Mouse (Mus musculus) heart, postnatal 0 days (tissue): Measurements from ENCODE around the gene Ly6g6f. TPM values are rescaled to one million over a fixed set of nuclear protein-coding genes. Genes with fewer than 3 reads are reported as not detected.
A peak's percentile ranks its signal among the peaks of the same experiment; 100 is the strongest.

Experiments used
- ATAC-seq: fragments of 200-750 bp; cut with Nextera tagmentation; 2 replicates; pipeline ENCODE4 v1.8.0; 2017; ENCODE audit warnings: low read depth, moderate number of reproducible peaks, moderate library complexity; ENCODE audit not compliant: insufficient read depth
- DNase-seq: peaks from one replicate; pipeline ENCODE4 v3.0.0-alpha.2; 2016; ENCODE audit warnings: low spot score
- H3K27ac ChIP-seq: fragments of 300-500 bp; sonication (generic); 2 replicates; pipeline ENCODE4 v1.5.1; 2014; ENCODE audit warnings: low read depth, mild to moderate bottlenecking
- H3K27me3 ChIP-seq: fragments of 300-500 bp; sonication (generic); 2 replicates; pipeline ENCODE4 v1.6.1; 2014; ENCODE audit warnings: low read length, mixed read lengths; ENCODE audit not compliant: control insufficient read depth, insufficient read depth
- H3K36me3 ChIP-seq: fragments of 300-500 bp; sonication (generic); replicated peaks from 2 replicates; pipeline ENCODE4 v1.6.1; 2014; ENCODE audit warnings: low read length, mixed read lengths; ENCODE audit not compliant: control insufficient read depth, insufficient read depth
- H3K4me1 ChIP-seq: fragments of 300-500 bp; sonication (generic); 2 replicates; pipeline ENCODE4 v1.6.1; 2014; ENCODE audit warnings: antibody characterized with exemption; ENCODE audit not compliant: control insufficient read depth, insufficient read depth
- H3K4me2 ChIP-seq: fragments of 300-500 bp; sonication (generic); 2 replicates; pipeline ENCODE4 v1.6.1; 2014; ENCODE audit warnings: low read depth, mild to moderate bottlenecking, low read length, moderate library complexity
- H3K4me3 ChIP-seq: fragments of 300-500 bp; sonication (generic); 2 replicates; pipeline ENCODE4 v1.5.1; 2014; ENCODE audit warnings: low read depth, low read length
- H3K9ac ChIP-seq: fragments of 300-500 bp; sonication (generic); replicated peaks from 2 replicates; pipeline ENCODE4 v1.6.1; 2014; ENCODE audit warnings: low read depth, low read length, mixed read lengths
- H3K9me3 ChIP-seq: fragments of 300-500 bp; sonication (generic); replicated peaks from 2 replicates; pipeline ENCODE4 v1.6.1; 2016; ENCODE audit warnings: low read length; ENCODE audit not compliant: control insufficient read depth
- CTCF ChIP-seq: IDR thresholded peaks from 2 replicates; pipeline ENCODE4 v1.5.1; 2016; ENCODE audit warnings: antibody characterized with exemption, control low read depth, low read depth
- EP300 ChIP-seq: IDR thresholded peaks from 2 replicates; pipeline ENCODE4 v1.6.1; 2016; ENCODE audit warnings: antibody characterized with exemption, low read depth
- WGBS: fragments of 180-500 bp; shearing (Covaris S2); extraction: QIAGEN DNeasy Blood & Tissue Kit; methylation state at CpG from one replicate; pipeline ENCODE4 v1.1.7; 2014; 5-methylcytosine and 5-hydroxymethylcytosine counted together
- polyA plus RNA-seq: library from polyadenylated mRNA; unstranded; fragments of >200 nt; fragmentation: Nextera tagmentation; extraction: Ambion mirVana; gene quantifications from 2 replicates; pipeline ENCODE4 v1.2.1, GENCODE M21; 2015
- total RNA-seq: library from RNA; depleted of rRNA; stranded (reverse); fragments of >200 nt; gene quantifications from 2 replicates; pipeline ENCODE4 v1.2.3, GENCODE M21; 2014; ENCODE audit warnings: low replicate concordance; rRNA removed

The Ly6g6f gene
- total RNA-seq (not detected in 2 replicates), polyA plus RNA-seq (0.10 TPM in 1 of 2 replicates, not detected in the other)

DNA sequence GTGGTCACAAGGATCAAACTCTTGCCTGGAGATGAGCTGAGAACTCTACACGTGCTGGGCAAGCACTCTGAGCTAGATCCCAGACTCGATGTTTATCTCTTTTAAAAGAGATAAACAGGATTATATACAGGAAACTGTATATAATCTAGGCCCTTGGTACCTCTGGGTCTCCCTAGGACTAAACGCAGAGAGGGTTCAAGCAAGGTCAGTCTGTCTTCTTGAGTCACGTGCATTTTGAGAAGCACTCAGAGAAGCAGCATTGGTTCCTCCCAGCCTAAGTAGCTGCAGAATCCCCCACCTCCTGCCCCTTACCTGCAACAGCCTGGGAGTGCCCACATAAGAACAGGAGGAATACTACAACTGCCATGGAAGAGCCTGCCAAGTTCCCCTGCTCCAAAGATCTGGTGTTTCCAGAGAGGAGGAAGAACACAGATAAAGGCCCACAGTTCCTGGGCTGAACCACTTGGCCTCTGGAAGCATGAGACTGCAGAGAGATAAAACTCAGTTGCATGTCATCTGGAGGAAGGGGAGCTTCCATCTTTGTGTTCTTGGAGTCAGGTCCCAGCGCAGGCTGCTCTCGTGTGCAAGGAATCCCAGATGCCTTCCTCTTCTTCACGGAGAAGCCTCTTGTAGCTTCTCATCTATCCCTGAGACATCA is at the start of gene Ly6g6f:
TSS of gene Ly6g6f (minus strand) at position 403 of the 658 bp plus-strand sequence.
- H3K4me1 ChIP-seq: peaks cover 5% of the 10 kb centered on the region; the same call in 1 of the 2 replicates
- no peaks in the 10 kb centered on the region for H3K27me3 ChIP-seq
- DNase-seq (no peak), ATAC-seq (no peak)
- no peak within 1 kb of the TSS for H3K4me3 ChIP-seq
- H3K27ac ChIP-seq: no peak within 1 kb of the TSS
- H3K9me3 ChIP-seq: no peaks in the 10 kb centered on the region
- 45% methylated on average over 7 of the region's 7 CpGs for WGBS
- no peaks in the 10 kb centered on the region for H3K36me3 ChIP-seq
- H3K4me2 ChIP-seq: no peak within 1 kb of the TSS
- TF ChIP-seq EP300: no peak
- no peak within 1 kb of the TSS for H3K9ac ChIP-seq

DNA sequence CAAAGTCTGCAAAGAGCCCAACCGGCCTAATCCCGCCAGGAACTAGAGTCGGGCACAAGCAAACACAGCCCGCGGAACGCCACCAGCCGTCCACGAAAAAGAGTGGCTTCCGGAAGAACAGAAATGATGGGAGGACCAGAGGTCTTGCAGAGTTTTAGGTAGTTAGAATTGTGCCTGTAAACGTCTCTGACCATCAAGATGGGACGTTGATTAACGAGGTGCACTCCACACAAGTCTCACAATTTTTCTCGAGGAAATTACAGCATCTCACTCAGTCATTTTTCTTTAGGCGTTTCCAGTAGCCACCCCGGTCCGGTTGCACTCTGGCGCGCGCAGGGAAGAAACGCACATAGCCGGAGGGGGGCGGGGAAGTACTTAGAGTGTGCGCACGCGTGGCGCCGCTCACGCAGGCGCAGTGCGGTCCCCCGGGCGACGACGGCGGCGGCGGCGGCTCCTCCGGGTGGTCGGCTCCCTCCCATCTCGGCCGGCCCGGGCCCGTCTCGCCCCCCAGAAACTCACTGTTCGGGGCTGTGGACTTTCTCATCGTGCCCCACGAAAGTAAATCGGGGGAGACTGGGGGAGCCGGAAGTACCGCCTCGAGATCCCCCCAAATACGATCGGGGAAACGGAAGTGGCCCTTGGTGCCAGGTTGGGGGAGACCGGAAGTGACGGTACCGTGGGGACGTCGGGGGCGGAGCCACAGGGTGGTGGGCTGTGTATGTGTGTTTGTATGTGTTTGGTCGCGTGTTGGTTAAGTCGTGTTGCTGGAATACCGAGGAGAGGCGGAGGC is 49.6 kb upstream of the Ly6g6f start, which contains the start of gene Bag6:
TSS of gene Bag6 (plus strand) at position 378 of the 790 bp plus-strand sequence.
- peaks cover 23% of the 10 kb centered on the region for H3K36me3 ChIP-seq
- H3K9me3 ChIP-seq: no peaks in the 10 kb centered on the region
- peak within 1 kb of the TSS; percentile 96 for H3K27ac ChIP-seq
- no peaks in the 10 kb centered on the region; the same call in 1 of the 2 replicates for H3K4me1 ChIP-seq
- DNase-seq (peak; percentile 95), ATAC-seq (peak; percentile 95)
- H3K4me2 ChIP-seq: peak within 1 kb of the TSS; percentile 77
- H3K4me3 ChIP-seq: peak within 1 kb of the TSS; percentile 84
- H3K27me3 ChIP-seq: no peaks in the 10 kb centered on the region
- peak within 1 kb of the TSS; percentile 80 for H3K9ac ChIP-seq
- under 1% methylated on average over 66 of the region's 66 CpGs for WGBS
- no peak for TF ChIP-seq CTCF
- TF ChIP-seq EP300: peak; percentile 95

DNA sequence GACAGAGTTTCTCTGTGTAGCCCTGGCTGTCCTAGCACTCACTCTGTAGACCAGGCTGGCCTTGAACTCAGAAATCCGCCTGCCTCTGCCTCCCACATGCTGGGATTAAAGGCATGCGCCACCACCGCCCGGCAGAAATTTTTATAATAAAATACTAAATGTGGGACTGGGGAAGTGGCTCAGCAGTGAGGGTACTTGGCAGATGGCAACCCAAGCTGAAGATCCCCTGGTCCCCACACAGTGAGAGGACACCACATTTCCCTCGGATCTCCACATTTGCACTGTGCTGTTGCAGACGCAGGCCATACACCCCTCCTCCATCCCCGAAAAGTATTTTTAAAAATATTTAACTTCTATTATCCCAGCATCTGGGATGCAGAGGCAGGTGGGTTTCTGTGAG is 48.1 kb upstream of the Ly6g6f start:
- no peak overlapping the region for H3K4me2 ChIP-seq
- DNase-seq: no peak
- no peak for TF ChIP-seq CTCF
- TF ChIP-seq EP300: no peak
- no peaks in the 10 kb centered on the region for H3K9me3 ChIP-seq
- no peak for ATAC-seq
- no peak overlapping the region for H3K9ac ChIP-seq
- no peaks in the 10 kb centered on the region; the same call in 1 of the 2 replicates for H3K4me1 ChIP-seq
- H3K27me3 ChIP-seq: no peaks in the 10 kb centered on the region
- H3K27ac ChIP-seq: no peak overlapping the region
- H3K36me3 ChIP-seq: peaks cover 12% of the 10 kb centered on the region; the same call in 1 of the 2 replicates
- no peak overlapping the region for H3K4me3 ChIP-seq
- WGBS: 91% methylated on average over 7 of the region's 7 CpGs

DNA sequence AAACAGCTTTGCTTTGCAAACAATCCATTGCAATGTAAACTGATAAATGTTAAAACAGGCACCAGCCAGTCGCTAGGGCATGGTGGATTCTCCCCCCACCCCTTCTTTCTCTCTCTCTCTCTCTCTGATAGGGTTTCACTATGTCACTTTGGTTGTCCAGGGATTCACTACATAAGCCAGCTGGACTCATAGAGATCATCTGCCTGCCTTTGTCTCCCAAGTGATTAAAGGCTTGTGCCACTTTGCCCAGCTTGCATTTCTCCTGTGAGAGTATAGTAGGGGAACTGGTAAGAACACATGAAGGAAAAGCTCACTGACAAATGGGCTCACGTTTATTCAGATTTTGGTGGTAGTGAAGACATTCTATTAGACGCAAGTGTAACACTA is 46.8 kb upstream of the Ly6g6f start:
- H3K27ac ChIP-seq: no peak overlapping the region
- WGBS: 70% methylated on average over 3 of the region's 3 CpGs
- H3K36me3 ChIP-seq: 0 out of 2 replicates have a peak, but pooled peaks cover 13% of the 10 kb centered on the region
- no peak overlapping the region for H3K4me3 ChIP-seq
- no peaks in the 10 kb centered on the region for H3K27me3 ChIP-seq
- DNase-seq (no peak), ATAC-seq (no peak)
- no peak overlapping the region for H3K4me2 ChIP-seq
- TF ChIP-seq CTCF (no peak), EP300 (no peak)
- no peaks in the 10 kb centered on the region for H3K9me3 ChIP-seq
- H3K4me1 ChIP-seq: peaks cover 6% of the 10 kb centered on the region
- H3K9ac ChIP-seq: no peak overlapping the region

DNA sequence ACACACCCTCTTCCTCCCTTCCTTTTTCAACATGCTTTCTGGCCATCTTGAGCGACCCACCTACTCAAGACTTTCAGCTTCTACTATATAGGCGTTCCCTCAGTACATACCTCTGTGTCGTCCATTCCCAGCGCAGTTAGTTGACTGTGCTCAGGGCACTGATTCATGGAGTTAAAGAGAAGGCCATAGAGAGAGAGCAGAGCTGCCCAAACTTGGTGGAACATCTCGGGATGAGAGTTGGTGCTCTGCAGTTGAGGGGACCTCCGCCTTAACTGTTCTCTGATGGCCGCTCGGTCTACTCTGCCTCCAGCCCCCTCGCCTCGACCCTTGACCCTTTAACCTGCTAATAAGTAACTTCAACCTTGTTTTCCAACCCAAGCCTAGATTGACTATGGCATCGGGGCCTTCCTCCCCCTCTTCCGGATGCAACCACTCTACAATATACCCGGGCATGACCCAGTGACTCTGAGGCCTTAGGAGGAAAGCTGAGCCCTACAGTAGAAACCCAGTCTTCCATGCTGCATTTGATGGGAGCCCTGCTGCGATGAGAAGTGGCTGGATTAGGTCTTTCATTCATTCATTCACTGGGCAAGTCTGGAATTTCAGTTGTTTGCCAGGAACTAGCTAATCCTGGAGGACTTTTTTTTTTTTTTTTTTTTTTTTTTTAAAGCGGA is 46.2 kb upstream of the Ly6g6f start, which contains the start of gene Apom:
TSS of gene Apom (minus strand) at position 551 of the 674 bp plus-strand sequence.
- 0 out of 2 replicates have a peak, but pooled peaks cover 13% of the 10 kb centered on the region for H3K36me3 ChIP-seq
- ATAC-seq: no peak
- no peak within 1 kb of the TSS for H3K4me3 ChIP-seq
- DNase-seq: no peak
- H3K4me1 ChIP-seq: peaks cover 10% of the 10 kb centered on the region
- no peak within 1 kb of the TSS for H3K9ac ChIP-seq
- no peaks in the 10 kb centered on the region for H3K27me3 ChIP-seq
- no peaks in the 10 kb centered on the region for H3K9me3 ChIP-seq
- no peak for TF ChIP-seq EP300
- no peak for TF ChIP-seq CTCF
- 78% methylated on average over 15 of the region's 15 CpGs for WGBS
- H3K27ac ChIP-seq: no peak within 1 kb of the TSS
- H3K4me2 ChIP-seq: no peak within 1 kb of the TSS
